14 mouse cellular contexts compared by ENCODE assay signal in genomic region chr9:121505346-121505745, GRCm38 (mm10). TPM values are rescaled to one million over a fixed set of nuclear protein-coding genes. Genes with fewer than 3 reads are reported as not detected.
A peak's percentile ranks its signal among the peaks of the same experiment; 100 is the strongest.
DNase-seq lines count a peak whose midpoint lies in the region; ATAC-seq and TF ChIP-seq lines count a peak whose summit lies in the region.
"Had no signal": no experiment of that assay in that cellular context is flagged by ENCODE, and none has a peak within 500 bp of the region (broad histone marks: within the 10 kb centered on the region; RNA-seq: fewer than 3 reads in every experiment).

No protein-coding gene starts in this region.

- no peak overlapping the region for H3K4me3 ChIP-seq in gastrocnemius, adult 2 months
- H3K4me3 ChIP-seq: embryonic facial prominence, embryonic 13.5 days; kidney, embryonic 15.5 days had no signal

- no peak overlapping the region for H3K27ac ChIP-seq in gastrocnemius, adult 2 months
- H3K27ac ChIP-seq: embryonic facial prominence, embryonic 13.5 days; kidney, embryonic 15.5 days had no signal

- DNase-seq in cerebellum, postnatal 4 days (ENCODE audit: low spot score in 2 of 2) = no peak
- peak; percentile 21 to 36 for DNase-seq in cerebellum, postnatal 14 days
- peak; percentile 57 to 81 for DNase-seq in layer of hippocampus, postnatal 14 days (ENCODE audit: low spot score in 2 of 2)
- peak; percentile 76 to 82 for DNase-seq in right cerebral cortex, postnatal 10 days (ENCODE audit: low spot score in 2 of 2)
- DNase-seq in T-cell, adult 2 months (ENCODE audit: low spot score) = no peak
- no peak for DNase-seq in gastrocnemius, adult 2 months
- no peak for DNase-seq in adrenal gland, postnatal 10 days
- DNase-seq: gastrocnemius, postnatal 25 days; lung, postnatal 14 days had no signal

- no peak for TF ChIP-seq CTCF in gastrocnemius, adult 2 months (IDR thresholded peaks at IDR 0.05)

- intact Hi-C loops in gastrocnemius, adult 2 months (cut with DNase I) = no loop called here

- peak; percentile 36; the same call in 1 of the 2 replicates for ATAC-seq in cerebellum, adult (ENCODE audit: insufficient number of reproducible peaks, low FRiP score, low TSS enrichment)
- ATAC-seq: hindbrain, embryonic 16.5 days had no signal

RNA-seq across cellular contexts. Expression of gene Cck, which starts 9.9 kb away (rescaled TPM):
- 100 to 1,000 TPM; 541 to 561 TPM for total RNA-seq in layer of hippocampus, postnatal 14 days (2021)
- not detected for total RNA-seq in gastrocnemius, adult 2 months (2021)
- total RNA-seq in adrenal gland, postnatal 10 days (2021) = under 1 TPM; 0.78 to 0.97 TPM
- total RNA-seq: liver, adult 2 months had no signal

Comparison
In these comparisons a context has a peak if more than half of its experiments do, and no peak if none do; other contexts are left out.
1. DNase-seq: peak in cerebellum, postnatal 14 days (2 of 2), layer of hippocampus, postnatal 14 days (2 of 2) and right cerebral cortex, postnatal 10 days (2 of 2); none in cerebellum, postnatal 4 days (0 of 2), T-cell, adult 2 months (single experiment), gastrocnemius, adult 2 months (single experiment) and adrenal gland, postnatal 10 days (single experiment).
2. RNA of gene Cck, which starts 9.9 kb away (total RNA-seq): 541 to 561 TPM in layer of hippocampus, postnatal 14 days; 0.78 to 0.97 TPM in adrenal gland, postnatal 10 days and not detected in gastrocnemius, adult 2 months; every median in the first group is over 100 times any median in the second.